Mouse (Mus musculus): ENCODE measurements around the gene 6030458C11Rik. TPM values are rescaled to one million over a fixed set of nuclear protein-coding genes. Genes with fewer than 3 reads are reported as not detected.
"Not testable (repeated sequence)": the region's sequence is repeated elsewhere in the genome, so short reads cannot be mapped to it uniquely, and the experiment has no call there.

6030458C11Rik gene
- polyA plus RNA-seq, 1 experiment from 2014 or later, result 31.3 TPM

GRCm38 (mm10) chr15:12801142-12801506, 23.3 kb downstream of the 6030458C11Rik start:
- not testable (repeated sequence) for H3K9me3 ChIP-seq (replicated peaks; ENCODE audit: control insufficient read depth, low read length, poor library complexity, severe bottlenecking); H3K4me1 ChIP-seq (ENCODE audit: control insufficient read depth, insufficient read depth, low read length); H3K4me3 ChIP-seq (ENCODE audit: low read depth, low read length); H3K27ac ChIP-seq (ENCODE audit: low read length); H3K27me3 ChIP-seq (ENCODE audit: control insufficient read depth, insufficient read depth, low read depth, low read length); H3K4me2 ChIP-seq (ENCODE audit: low read length); ATAC-seq; H3K36me3 ChIP-seq (ENCODE audit: control insufficient read depth, insufficient read depth, low read length); H3K9ac ChIP-seq (ENCODE audit: low read depth, low read length)
- WGBS, result 80% methylated on average over 2 of the region's 2 CpGs

GRCm38 (mm10) chr15:12800405-12801141, 23.9 kb downstream of the 6030458C11Rik start:
- peak; percentile 54; the same call in 1 of the 2 replicates for ATAC-seq
- no peak overlapping the region for H3K4me3 ChIP-seq (ENCODE audit: low read depth, low read length)
- H3K27me3 ChIP-seq (ENCODE audit: control insufficient read depth, insufficient read depth, low read depth, low read length), result no peaks in the 10 kb centered on the region
- no peaks in the 10 kb centered on the region for H3K9me3 ChIP-seq (replicated peaks; ENCODE audit: control insufficient read depth, low read length, poor library complexity, severe bottlenecking)
- no peak overlapping the region for H3K4me2 ChIP-seq (ENCODE audit: low read length)
- H3K4me1 ChIP-seq (ENCODE audit: control insufficient read depth, insufficient read depth, low read length), result no peaks in the 10 kb centered on the region
- WGBS, result 42% methylated on average over 15 of the region's 15 CpGs
- no peak overlapping the region for H3K9ac ChIP-seq (ENCODE audit: low read depth, low read length)
- H3K27ac ChIP-seq (ENCODE audit: low read length), result no peak overlapping the region
- no peaks in the 10 kb centered on the region for H3K36me3 ChIP-seq (ENCODE audit: control insufficient read depth, insufficient read depth, low read length)

GRCm38 (mm10) chr15:12798043-12798442, 26.4 kb downstream of the 6030458C11Rik start:
- no peak for ATAC-seq
- no peak overlapping the region for H3K4me3 ChIP-seq (ENCODE audit: low read depth, low read length)
- H3K9ac ChIP-seq (ENCODE audit: low read depth, low read length), result no peak overlapping the region; the same call in 1 of the 2 replicates
- H3K36me3 ChIP-seq (ENCODE audit: control insufficient read depth, insufficient read depth, low read length), result no peaks in the 10 kb centered on the region
- H3K4me1 ChIP-seq (ENCODE audit: control insufficient read depth, insufficient read depth, low read length), result no peaks in the 10 kb centered on the region; the same call in 1 of the 2 replicates
- H3K27me3 ChIP-seq (ENCODE audit: control insufficient read depth, insufficient read depth, low read depth, low read length), result no peaks in the 10 kb centered on the region
- 80% methylated on average over 6 of the region's 6 CpGs for WGBS
- no peaks in the 10 kb centered on the region for H3K9me3 ChIP-seq (replicated peaks; ENCODE audit: control insufficient read depth, low read length, poor library complexity, severe bottlenecking)
- H3K4me2 ChIP-seq (ENCODE audit: low read length), result no peak overlapping the region
- no peak overlapping the region for H3K27ac ChIP-seq (ENCODE audit: low read length)

DNA sequence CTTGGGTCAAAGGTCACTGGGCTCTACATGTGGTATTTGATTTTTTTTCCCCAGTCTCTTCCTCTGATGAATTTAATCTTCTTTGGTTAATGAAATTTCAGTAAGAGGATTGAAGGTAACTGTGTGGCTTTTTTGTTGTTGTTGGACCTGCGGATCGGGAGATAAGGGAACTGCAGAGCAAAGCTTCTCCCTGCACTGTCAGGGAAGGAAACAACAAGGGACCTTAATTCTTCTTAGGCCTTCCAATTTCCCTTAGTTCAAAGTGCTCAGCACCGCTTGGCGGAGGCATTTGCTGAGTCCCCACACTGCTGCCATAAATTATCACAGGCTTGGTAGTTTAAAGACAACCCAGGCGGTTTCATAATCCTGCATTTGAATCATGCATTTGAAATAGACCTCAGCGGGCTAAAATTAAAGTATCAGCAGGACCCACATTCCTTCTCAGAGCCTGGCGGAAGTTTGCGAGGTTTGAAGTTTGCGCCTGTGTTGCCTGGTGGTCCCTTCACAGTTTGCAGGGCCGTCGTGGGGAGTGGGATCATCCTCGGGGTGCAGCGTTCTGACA, 28.5 kb downstream of the 6030458C11Rik start:
- Histone ChIP-seq H3K4me1 (ENCODE audit: control insufficient read depth, insufficient read depth, low read length) (no peaks in the 10 kb centered on the region; the same call in 1 of the 2 replicates), H3K4me2 (ENCODE audit: low read length) (no peak overlapping the region), H3K4me3 (ENCODE audit: low read depth, low read length) (no peak overlapping the region), H3K9ac (ENCODE audit: low read depth, low read length) (no peak overlapping the region), H3K9me3 (replicated peaks; ENCODE audit: control insufficient read depth, low read length, poor library complexity, severe bottlenecking) (no peaks in the 10 kb centered on the region), H3K27ac (ENCODE audit: low read length) (0 out of 2 replicates have a peak overlapping the region, but pooled peaks have one; percentile 20), H3K36me3 (ENCODE audit: control insufficient read depth, insufficient read depth, low read length) (no peaks in the 10 kb centered on the region), H3K27me3 (ENCODE audit: control insufficient read depth, insufficient read depth, low read depth, low read length) (no peaks in the 10 kb centered on the region)
- WGBS, result 22% methylated on average over 13 of the region's 13 CpGs
- ATAC-seq, result peak; percentile 52

DNA sequence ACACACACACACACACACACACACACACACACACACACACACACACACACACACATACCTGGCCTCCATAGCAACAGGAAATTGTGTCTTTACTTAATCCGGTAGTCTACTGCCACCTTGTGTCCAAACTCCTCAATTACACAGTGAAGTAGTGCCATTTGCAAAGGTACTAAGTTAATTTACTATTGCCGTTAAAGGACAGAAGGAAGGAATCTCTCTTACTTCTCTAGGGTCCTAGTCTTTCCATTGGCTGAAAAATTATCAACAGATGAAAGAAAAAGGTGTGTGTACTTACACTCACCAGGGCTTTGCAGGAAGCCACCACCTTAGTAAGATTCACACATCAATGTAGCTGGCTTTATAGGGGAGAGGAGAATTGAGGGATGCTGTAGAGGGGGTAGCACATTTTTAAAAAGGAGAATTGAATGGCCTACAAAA, 29.0 kb downstream of the 6030458C11Rik start:
- Histone ChIP-seq H3K4me1 (ENCODE audit: control insufficient read depth, insufficient read depth, low read length) (no peaks in the 10 kb centered on the region; the same call in 1 of the 2 replicates), H3K27me3 (ENCODE audit: control insufficient read depth, insufficient read depth, low read depth, low read length) (no peaks in the 10 kb centered on the region), H3K9ac (ENCODE audit: low read depth, low read length) (no peak overlapping the region), H3K27ac (ENCODE audit: low read length) (no peak overlapping the region), H3K36me3 (ENCODE audit: control insufficient read depth, insufficient read depth, low read length) (no peaks in the 10 kb centered on the region), H3K4me2 (ENCODE audit: low read length) (no peak overlapping the region), H3K9me3 (replicated peaks; ENCODE audit: control insufficient read depth, low read length, poor library complexity, severe bottlenecking) (no peaks in the 10 kb centered on the region), H3K4me3 (ENCODE audit: low read depth, low read length) (no peak overlapping the region)
- peak; percentile 39 for ATAC-seq
- WGBS, result 3% methylated on average over 2 of the region's 2 CpGs

- H3K36me3 ChIP-seq (ENCODE audit: control insufficient read depth, insufficient read depth, low read length), result no peaks in the 10 kb centered on the region
- H3K27me3 ChIP-seq (ENCODE audit: control insufficient read depth, insufficient read depth, low read depth, low read length), result no peaks in the 10 kb centered on the region
- peaks cover 3% of the 10 kb centered on the region; the same call in 1 of the 2 replicates for H3K4me1 ChIP-seq (ENCODE audit: control insufficient read depth, insufficient read depth, low read length)
- no peak overlapping the region for H3K4me3 ChIP-seq (ENCODE audit: low read depth, low read length)
- H3K9me3 ChIP-seq (replicated peaks; ENCODE audit: control insufficient read depth, low read length, poor library complexity, severe bottlenecking), result no peaks in the 10 kb centered on the region
- WGBS, result 36% methylated on average over 6 of the region's 6 CpGs
- no peak for ATAC-seq
- no peak overlapping the region for H3K4me2 ChIP-seq (ENCODE audit: low read length)
- no peak overlapping the region for H3K27ac ChIP-seq (ENCODE audit: low read length)
- no peak overlapping the region for H3K9ac ChIP-seq (ENCODE audit: low read depth, low read length)
These were observed 30.1 kb downstream of the 6030458C11Rik start for GRCm38 (mm10) chr15:12794311-12794710.

- H3K27ac ChIP-seq (ENCODE audit: low read length), result no peak overlapping the region
- no peak overlapping the region for H3K4me2 ChIP-seq (ENCODE audit: low read length)
- H3K27me3 ChIP-seq (ENCODE audit: control insufficient read depth, insufficient read depth, low read depth, low read length), result no peaks in the 10 kb centered on the region
- 31% methylated on average over 10 of the region's 10 CpGs for WGBS
- no peaks in the 10 kb centered on the region for H3K9me3 ChIP-seq (replicated peaks; ENCODE audit: control insufficient read depth, low read length, poor library complexity, severe bottlenecking)
- no peaks in the 10 kb centered on the region for H3K36me3 ChIP-seq (ENCODE audit: control insufficient read depth, insufficient read depth, low read length)
- 0 out of 2 replicates have a peak, but pooled peaks have one; percentile 43 for ATAC-seq
- H3K4me3 ChIP-seq (ENCODE audit: low read depth, low read length), result no peak overlapping the region
- peaks cover 5% of the 10 kb centered on the region; the same call in 1 of the 2 replicates for H3K4me1 ChIP-seq (ENCODE audit: control insufficient read depth, insufficient read depth, low read length)
- H3K9ac ChIP-seq (ENCODE audit: low read depth, low read length), result no peak overlapping the region
These were observed 35.0 kb downstream of the 6030458C11Rik start for GRCm38 (mm10) chr15:12789406-12789867.

- no peak for ATAC-seq
- Histone ChIP-seq H3K4me1 (ENCODE audit: control insufficient read depth, insufficient read depth, low read length) (0 out of 2 replicates have a peak, but pooled peaks cover 5% of the 10 kb centered on the region), H3K4me2 (ENCODE audit: low read length) (no peak overlapping the region), H3K36me3 (ENCODE audit: control insufficient read depth, insufficient read depth, low read length) (no peaks in the 10 kb centered on the region), H3K4me3 (ENCODE audit: low read depth, low read length) (no peak overlapping the region), H3K9ac (ENCODE audit: low read depth, low read length) (no peak overlapping the region), H3K27me3 (ENCODE audit: control insufficient read depth, insufficient read depth, low read depth, low read length) (no peaks in the 10 kb centered on the region), H3K9me3 (replicated peaks; ENCODE audit: control insufficient read depth, low read length, poor library complexity, severe bottlenecking) (no peaks in the 10 kb centered on the region), H3K27ac (ENCODE audit: low read length) (no peak overlapping the region)
- 79% methylated on average over 5 of the region's 5 CpGs for WGBS
These were observed 35.9 kb downstream of the 6030458C11Rik start for GRCm38 (mm10) chr15:12788536-12788935.

GRCm38 (mm10) chr15:12781729-12782326, 42.6 kb downstream of the 6030458C11Rik start:
- H3K4me3 ChIP-seq (ENCODE audit: low read depth, low read length), result no peak overlapping the region
- no peak overlapping the region for H3K27ac ChIP-seq (ENCODE audit: low read length)
- no peaks in the 10 kb centered on the region for H3K9me3 ChIP-seq (replicated peaks; ENCODE audit: control insufficient read depth, low read length, poor library complexity, severe bottlenecking)
- no peaks in the 10 kb centered on the region for H3K4me1 ChIP-seq (ENCODE audit: control insufficient read depth, insufficient read depth, low read length)
- H3K27me3 ChIP-seq (ENCODE audit: control insufficient read depth, insufficient read depth, low read depth, low read length), result no peaks in the 10 kb centered on the region
- H3K4me2 ChIP-seq (ENCODE audit: low read length), result no peak overlapping the region
- no peaks in the 10 kb centered on the region for H3K36me3 ChIP-seq (ENCODE audit: control insufficient read depth, insufficient read depth, low read length)
- WGBS, result 83% methylated on average over 12 of the region's 16 CpGs
- ATAC-seq, result no peak
- no peak overlapping the region for H3K9ac ChIP-seq (ENCODE audit: low read depth, low read length)
